Mouse (Mus musculus) frontal cortex, adult 2 months (tissue): Measurements from ENCODE around the gene Sox1. TPM values are rescaled to one million over a fixed set of nuclear protein-coding genes. Genes with fewer than 3 reads are reported as not detected.

ENCODE experiments used
- DNase-seq, 2 experiments: peaks; one replicate each; pipeline ENCODE4 v3.0.0; 2022; ENCODE audit warnings: low spot score in 1 of 2; ENCODE audit errors: extremely low spot score in 1 of 2
- polyA plus RNA-seq: library from polyadenylated mRNA; depleted of rRNA; stranded (reverse); fragments of >200 nt; gene quantifications from 2 replicates; pipeline ENCODE4 v1.2.3, GENCODE M21; 2012

The Sox1 gene
- polyA plus RNA-seq, 1 experiment: 11.7 TPM

DNA sequence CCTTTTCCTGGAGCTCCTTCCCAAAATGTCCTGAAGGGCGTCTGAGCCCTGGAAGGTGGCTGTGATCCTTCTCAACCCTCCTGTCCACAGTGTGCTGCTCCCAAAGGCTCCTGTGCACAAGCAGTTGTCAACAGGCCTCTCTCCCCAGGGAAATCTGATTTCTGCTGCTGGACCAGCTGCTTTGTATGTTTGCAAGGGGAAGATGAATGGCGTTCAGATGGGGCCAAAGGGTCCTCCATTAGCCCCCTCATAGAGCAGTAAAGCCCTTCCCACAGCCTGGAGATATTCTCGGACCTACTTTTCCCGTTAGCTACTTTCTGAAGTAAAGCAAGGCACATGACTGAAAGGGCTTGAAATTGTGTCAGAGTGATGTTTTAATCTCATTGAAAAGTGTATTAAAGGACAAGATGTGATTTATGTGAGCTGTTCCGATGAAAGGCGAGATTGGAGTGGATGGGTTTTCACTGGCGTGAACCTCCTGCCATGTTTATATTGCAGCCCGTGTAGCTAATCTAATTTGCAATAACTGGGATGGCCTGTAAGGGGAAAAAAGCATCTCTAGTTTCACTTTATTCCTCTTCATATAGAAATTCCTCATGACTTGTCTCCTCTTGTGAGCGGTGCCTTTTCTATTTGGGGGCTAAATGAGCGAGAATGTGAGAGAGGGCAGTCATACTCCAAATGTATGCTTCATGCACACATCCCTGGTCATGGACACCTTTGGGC, 6.5 kb upstream of the Sox1 start:
- DNase-seq: peak in 1 of 2 experiments; percentile 4

GRCm38 (mm10) chr8:12389116-12389471, 6.0 kb upstream of the Sox1 start:
- peak in 1 of 2 experiments; percentile 11 for DNase-seq

DNA sequence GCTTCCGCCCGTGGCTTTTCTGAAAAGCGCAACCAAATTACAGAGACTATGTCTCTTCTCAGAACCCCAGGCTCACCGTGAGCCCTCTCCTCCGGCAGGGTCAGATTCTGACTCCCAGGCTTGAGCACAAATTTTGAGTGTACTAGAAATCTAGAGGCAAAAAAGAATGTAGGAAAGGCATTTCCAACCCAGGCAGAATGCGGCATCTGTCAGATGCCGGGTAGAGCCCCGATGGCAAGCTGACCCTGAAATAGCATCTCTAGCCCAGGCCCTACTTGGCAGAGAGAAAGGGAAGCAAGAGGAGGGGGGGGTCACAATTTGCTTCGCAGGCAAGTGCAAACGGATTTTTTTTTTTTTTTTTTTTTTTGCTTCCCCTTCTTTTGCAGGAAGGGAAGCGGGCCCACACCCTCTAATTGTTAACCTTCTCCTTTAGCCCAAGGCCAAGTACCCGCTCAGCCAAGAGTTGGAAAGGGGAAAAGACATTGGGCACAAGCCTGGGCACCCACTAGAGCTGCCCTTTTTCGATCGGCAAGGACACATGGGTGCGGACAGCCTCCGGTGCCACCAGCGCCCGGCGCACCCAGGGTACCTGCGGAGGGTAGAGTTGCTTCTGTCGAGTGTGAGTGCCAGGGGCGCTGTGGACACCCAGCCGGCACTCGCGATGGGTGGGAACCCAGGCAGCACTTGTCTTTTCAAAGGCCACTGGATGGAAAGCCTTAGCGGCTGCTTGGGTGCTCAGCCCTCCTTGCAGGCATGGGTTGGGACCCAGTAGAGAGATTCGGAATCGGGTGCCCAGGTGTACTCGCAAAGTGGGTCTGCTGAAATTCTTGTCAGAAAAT, 5.1 kb upstream of the Sox1 start:
- peak in 1 of 2 experiments; percentile 9 for DNase-seq

DNA sequence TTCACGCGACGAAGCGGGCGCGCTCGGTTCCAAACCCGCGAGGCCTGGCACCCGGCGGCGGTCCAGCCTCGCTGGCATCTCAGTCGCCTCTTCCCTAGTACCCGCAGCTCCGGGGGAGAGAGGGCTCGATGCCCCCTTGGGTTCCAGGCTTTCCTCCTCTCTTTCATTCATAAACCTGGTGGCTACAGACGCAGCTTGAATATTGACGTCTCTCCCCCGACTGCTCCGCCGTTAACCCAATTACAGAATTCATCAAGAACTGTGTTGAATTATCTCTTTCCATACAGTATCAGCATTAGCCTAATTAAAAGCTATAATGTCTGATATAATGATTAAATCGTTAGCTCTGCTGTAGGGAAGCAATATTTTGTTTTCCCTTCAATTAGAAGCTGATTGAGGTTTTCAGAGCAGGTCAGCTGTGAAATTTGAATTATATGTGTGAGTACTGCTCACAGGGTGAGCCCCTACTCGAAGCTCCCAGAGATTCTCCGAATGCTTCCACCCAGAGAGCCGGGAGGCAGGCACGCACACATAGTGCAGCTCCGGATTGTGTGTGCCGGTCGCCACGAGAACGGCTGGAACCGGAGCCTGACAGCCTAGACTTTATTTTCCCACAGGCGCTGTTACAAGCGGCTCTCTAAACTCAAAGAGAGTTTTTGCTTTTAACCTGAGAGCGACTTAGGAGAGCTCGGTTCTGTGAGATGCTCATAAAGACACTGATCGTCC, 4.3 kb upstream of the Sox1 start:
- peak in 1 of 2 experiments; percentile 18 for DNase-seq

DNA sequence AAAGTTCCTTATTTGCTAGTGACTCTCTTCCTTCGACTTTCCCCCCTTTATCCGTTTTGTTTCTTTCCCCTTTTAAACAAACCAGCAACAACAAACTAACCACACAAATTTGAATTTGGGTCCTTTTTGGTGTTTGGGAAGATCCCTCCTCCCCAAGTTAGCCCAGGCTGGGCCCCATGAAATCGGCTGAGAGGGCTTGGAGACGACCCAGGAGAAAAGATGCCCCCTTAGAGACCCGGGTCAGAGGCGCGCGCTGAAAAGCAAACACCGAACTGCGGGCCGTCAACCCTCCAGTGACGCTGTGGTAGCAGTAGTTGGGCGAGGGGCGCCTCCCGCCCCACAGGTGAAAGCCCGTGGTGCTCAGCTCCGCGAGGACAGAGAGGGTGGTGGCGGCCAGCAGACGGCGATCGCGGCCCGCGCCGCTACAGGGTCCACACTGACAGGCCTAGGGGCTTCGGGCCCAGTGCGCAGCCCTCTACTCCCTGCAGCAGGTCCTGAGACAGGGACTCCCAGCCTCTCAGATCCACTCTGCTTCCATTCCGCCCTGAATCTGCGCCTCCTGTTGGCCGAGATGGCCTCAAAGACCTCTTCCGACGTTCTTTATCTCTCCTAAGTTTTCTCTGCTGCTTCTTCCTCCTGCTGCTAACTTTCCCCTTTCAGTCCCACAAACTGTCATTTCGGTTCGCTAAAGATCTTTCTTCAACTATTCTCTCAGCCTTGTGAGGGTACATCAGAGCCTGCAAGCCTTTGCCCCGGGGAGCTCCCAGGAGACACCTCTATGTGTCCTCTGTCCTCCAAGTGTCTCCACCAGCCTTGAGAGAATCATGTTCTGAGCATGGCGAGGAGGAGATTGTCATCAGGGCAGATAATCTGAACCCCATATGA, 3.5 kb upstream of the Sox1 start:
- peak in 1 of 2 experiments; percentile 12 for DNase-seq

- DNase-seq: no peak
These were observed 2.3 kb upstream of the Sox1 start for GRCm38 (mm10) chr8:12392801-12393200.

DNA sequence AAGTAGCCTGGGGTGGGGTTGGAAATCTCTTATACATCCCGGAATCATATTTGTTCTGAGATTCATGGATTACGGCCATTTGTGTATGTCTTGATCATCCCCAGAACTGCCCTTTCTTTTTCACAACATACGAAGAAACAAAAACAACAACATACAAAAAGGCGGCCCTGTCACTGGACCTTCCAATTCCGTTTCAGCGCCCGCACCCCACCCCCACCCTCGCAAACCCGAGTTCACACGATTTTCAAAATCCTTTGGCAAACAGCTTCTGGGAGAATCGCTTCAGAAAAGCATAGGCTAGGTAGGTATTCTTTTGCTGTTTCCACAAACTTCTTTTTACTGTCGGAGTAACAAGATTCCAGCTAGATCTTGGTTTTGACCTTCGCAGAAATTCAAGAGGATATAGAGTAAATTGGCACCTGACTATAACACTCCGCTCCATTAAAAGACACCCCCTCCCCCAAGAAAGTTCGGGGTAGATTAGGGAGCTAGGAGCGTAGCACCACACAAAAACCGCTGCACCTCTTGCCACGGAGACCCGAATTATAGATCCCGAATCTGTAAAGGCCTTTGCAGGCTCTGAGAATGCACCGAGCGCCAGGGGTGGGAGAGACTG, 602 bp upstream of the Sox1 start:
- no peak for DNase-seq

GRCm38 (mm10) chr8:12396501-12397345, 1.6 kb downstream of the Sox1 start:
- peak in 1 of 2 experiments; percentile 8 for DNase-seq

DNA sequence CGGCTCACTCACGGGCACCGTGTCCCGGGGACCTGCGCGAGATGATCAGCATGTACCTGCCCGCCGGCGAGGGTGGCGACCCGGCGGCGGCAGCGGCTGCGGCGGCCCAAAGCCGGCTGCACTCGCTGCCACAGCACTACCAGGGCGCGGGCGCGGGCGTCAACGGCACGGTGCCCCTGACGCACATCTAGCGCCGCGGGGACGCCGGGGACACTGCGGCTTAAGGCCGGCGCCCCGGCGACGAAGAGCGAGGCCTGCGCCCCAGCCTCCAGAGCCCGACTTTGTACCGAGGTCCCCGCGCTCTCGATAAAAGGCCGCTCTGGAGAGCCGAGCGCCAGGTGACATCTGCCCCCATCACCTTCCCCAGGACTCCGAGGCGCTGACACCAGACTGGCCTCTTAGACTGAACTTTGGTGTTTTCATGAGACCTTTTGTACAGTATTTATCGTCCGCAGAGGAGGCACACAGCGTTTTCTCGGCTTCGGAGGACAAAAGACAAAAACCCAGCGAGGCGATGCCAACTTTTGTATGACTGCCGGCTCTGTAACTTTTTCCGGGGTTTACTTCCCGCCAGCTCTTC, 2.3 kb downstream of the Sox1 start:
- peak in 1 of 2 experiments; percentile 12 for DNase-seq

DNA sequence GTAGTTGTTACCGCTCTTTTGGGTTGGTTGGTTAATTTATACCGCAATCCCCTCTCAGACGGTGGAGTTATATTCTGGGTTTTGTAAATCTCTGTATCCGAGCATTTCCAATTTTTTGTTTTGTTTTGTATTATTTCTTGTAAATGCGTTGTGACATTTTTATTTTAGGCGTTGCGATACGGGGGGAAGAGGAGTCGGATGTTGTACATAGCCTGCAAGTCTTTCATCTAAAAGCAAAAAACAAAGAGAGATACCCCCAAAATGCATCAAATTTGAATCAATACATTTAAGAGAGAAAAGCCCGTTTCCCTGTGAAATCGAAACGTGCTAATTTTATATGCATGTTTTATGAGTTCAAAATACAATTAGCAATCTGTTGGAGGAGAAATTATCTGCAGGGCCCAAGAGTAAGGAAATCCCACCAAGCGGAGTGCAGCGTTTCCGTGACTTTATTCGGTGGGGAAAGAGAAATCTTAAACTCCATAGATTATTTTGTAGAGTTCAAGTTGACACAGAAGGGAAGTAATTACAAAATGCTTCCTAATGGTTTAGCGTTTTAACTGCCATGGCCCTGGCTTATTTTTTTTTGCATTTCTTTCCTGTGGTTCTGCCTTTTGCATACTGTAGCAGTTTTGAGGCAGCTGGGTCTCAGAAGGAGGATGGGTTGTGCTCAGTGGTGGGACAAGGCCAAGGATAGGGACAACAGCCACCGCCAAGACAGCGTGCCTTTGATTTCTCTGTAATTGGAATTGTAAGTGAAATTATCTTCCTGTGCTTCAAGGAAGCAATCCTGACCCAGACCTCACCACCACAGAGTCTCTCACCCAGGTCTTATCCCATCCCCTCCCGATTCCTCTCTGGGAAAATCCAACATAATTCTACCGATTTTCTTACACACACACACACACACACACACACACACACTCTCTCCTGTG, 3.2 kb downstream of the Sox1 start:
- DNase-seq: peak in 1 of 2 experiments; percentile 6

GRCm38 (mm10) chr8:12399421-12400205, 4.5 kb downstream of the Sox1 start:
- DNase-seq: no peak

GRCm38 (mm10) chr8:12400611-12401390, 5.7 kb downstream of the Sox1 start:
- DNase-seq: peak in 1 of 2 experiments; percentile 49

DNA sequence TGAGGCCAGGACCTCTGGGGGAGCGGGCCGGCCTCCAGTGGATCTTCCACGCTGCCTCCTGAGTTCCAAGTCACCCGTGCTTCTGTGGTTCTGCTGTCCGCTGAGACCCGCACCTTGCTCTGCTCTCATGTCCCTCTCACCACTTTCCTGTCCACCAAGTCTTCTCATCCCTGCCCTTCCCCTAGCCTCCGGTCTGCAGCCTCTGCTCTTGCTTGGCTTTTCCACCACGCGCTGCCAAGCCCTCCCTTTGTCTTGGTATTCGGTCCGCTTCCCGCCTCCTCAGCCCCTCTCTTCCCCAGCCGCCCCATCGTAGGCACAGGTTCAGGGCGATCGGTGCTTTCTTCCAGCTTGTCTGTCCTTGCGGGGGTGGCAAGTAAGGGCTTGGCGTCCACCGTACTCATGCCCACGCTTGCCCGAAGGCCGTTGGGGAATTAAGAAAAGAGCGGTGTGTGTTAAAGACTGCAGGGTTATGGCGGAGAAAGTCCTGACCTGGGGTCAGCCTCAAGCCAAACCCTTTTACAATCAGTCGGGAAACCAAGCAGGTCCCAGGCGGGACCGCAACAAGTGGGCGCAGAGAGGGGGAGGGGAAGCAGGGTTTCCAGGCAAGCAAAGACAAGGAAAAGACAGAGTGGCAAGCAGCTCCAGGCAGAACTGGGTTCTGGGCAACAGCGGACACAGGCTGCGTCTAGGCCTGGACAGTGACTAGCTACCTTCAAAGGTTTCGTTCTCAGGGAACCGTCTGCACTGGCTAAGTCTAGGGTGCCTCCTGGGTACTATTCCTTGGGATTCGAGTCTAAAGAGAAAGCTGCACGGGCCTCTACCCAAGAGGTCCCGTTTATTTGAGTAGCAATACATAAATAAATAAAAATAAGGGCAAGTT, 6.5 kb downstream of the Sox1 start:
- DNase-seq: peak in 1 of 2 experiments; percentile 13

GRCm38 (mm10) chr8:12402709-12403108, 7.6 kb downstream of the Sox1 start:
- no peak for DNase-seq

GRCm38 (mm10) chr8:12408020-12408419, 12.9 kb downstream of the Sox1 start:
- no peak for DNase-seq
